Mouse (Mus musculus) erythroblast, embryonic 14.5 days (primary cell): ENCODE data around the gene Zfp771.

Experiments used
- GATA1 ChIP-seq: IDR thresholded peaks from 2 replicates; pipeline ENCODE4 v1.6.1; 2012; ENCODE audit warnings: low read length, inconsistent platforms, mixed read lengths
- TAL1 ChIP-seq: IDR thresholded peaks from 3 replicates; pipeline ENCODE4 v1.6.1; 2012; ENCODE audit warnings: low read length, inconsistent platforms, mixed read lengths

DNA sequence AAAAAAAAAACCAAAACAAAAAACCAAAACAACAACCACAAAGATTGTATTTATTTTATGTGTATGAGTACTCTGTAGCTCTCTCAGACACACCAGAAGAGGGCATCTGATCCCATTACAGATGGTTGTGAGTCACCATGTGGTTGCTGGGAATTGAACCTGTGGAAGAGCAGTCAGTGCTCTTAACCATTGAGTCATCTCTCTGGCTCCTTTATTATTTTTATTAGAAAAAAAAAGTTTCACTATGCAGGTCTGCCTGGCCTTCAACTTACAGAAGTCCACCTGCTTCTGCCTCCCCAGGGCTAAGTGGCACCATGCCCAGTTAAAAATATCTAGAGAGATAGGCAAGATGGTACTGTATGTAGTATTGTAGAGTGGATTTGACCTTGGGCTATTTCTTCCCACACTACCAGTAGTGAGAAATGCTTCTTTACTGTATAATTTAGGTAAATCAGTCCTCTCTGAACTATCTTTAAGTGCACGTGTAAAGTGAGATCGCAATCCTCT, 660 bp upstream of the Zfp771 start:
- TF ChIP-seq TAL1 (no peak), GATA1 (no peak)
